Mouse (Mus musculus) heart, postnatal 36 days (tissue): ENCODE measurements around the gene Aoc1. TPM values are rescaled to one million over a fixed set of nuclear protein-coding genes. Genes with fewer than 3 reads are reported as not detected.

Source experiments
- DNase-seq, 2 experiments: peaks; one replicate each; pipeline ENCODE4 v3.0.0; 2021 to 2022
- intact Hi-C: fragments of 180-260 bp; cut with DNase I; formaldehyde crosslinking; loops from one replicate; pipeline ENCODE4 v1.15.1; 2025
- total RNA-seq, 2 experiments: library from RNA; stranded (reverse); gene quantifications; 2 replicates each; pipeline ENCODE4 v1.2.3; 2021

The Aoc1 gene
- not detected for total RNA-seq

DNA sequence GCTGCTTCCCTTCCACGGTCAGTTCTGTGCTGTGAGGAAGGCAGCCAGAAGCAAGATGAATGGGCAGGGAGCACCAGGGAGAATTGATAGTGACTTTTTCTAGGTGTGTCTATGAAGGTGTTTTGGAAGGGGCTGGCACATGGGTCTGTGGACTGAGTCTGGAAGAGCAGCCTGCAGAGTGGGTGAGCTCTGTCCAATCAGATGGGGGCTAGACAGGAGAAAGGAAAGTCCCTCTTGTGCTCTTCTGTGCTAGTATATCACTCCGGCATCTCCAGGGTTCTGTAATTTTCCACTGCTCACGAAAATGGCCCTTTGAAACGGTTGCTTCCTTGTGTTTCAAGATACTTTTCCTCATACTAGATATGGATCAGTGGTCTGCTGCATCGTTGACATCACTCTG, at the start of gene Aoc1:
Gene Aoc1, plus strand, starts transcription at position 301 of the 400 bp plus-strand sequence.
- DNase-seq = no peak
- intact Hi-C loops = no loop called here

DNA sequence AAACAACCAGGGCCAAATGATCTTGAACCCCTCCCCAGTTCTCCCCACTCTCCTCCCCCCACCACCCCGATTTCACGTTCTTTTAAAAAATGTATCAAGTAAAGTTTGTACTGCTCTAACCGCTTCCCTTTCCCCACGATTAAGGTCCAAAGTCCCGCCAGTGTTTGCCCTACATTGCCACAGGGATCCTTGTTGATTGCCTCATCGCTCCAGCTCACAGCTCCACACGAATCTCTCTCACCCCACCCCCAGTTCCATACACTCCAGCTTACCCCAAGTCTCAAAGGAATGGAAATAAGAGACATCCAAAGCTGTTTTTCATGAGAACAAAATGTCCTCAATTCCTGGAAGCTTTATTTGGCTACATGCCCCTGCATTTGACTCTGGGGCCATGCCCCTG, 47.7 kb upstream of the Aoc1 start:
- intact Hi-C loops = no loop called here
- no peak for DNase-seq

DNA sequence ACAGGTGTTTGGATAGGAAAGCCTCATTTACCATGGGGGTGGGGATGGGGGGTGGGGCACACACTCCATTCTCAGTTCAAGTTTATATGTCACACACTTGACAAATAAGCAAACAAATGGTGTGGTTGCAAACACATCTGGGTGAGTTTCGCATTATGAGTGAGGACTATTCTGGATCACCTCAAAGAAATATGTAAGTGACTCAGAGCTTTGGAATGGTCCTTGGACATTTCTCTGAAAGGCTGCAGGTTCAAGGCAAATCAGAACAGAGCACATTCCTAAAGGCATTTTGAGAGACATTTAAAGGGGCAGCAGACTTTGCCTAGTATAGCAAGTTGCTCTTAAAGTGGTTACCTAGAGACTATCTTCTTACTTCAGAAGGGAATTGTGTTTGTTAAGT, 43.7 kb upstream of the Aoc1 start:
- intact Hi-C loops = no loop called here

DNA sequence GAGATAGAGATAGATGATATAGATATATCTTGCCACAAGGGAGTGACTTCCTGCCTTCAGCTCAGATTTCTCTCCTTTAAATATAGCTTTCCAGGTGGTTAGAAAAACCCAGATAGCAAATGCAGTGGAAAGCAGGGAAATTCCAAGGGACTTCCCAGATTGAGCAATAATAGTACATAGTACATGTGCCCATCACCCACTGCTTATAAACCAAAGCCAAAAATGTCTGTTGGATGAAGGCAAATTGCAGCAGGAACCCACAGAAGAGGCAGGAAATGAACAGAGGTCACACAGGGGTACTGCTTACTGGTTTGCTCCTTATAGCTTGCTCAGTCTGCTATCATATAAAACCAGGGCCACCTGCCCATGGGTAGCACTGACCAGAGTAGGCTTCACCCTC, 43.0 kb upstream of the Aoc1 start:
- DNase-seq = no peak
- intact Hi-C loops = no loop called here

More for the DNA sequence above, 43.7 kb upstream of the Aoc1 start:
- DNase-seq = no peak

DNA sequence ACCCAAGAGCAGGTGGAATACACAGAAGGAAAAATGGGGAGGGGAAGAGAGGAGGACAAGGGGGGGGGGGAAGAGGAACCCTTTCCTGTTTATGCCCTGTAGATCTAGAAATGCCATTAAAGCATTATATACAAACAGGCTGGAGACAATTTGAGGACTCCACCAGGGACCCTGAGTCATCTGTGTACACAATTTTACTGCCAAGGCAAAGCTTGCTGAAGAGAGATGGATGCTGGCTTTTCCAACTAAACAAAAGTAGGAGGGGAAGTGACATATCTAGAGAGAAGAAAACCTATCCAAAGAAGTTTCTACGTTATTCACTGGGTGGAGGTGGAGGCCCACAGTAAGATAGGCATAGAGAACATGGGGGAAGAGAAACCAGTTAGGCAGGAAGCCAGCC, 42.5 kb upstream of the Aoc1 start:
- intact Hi-C loops = no loop called here
- DNase-seq = no peak

DNA sequence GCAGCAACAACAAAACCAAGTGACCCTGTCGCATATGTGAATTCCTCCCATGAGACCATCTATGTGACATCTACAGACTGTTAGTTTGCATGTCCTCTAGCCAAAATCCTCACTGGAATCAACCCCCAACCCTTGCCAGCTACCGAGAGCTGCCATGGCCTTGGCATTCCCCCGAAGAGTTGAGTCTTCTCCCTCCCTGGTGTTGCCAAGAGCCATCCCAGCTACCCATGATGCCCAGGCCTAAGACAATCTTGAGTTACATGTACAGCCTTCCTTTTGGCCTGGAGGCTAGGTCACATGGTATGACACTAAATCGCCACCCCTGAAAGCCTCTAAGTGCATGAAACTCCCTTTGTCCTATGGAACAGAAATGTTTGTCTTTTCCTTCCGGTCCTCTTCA, 41.6 kb upstream of the Aoc1 start:
- DNase-seq = no peak
- intact Hi-C loops = no loop called here

DNA sequence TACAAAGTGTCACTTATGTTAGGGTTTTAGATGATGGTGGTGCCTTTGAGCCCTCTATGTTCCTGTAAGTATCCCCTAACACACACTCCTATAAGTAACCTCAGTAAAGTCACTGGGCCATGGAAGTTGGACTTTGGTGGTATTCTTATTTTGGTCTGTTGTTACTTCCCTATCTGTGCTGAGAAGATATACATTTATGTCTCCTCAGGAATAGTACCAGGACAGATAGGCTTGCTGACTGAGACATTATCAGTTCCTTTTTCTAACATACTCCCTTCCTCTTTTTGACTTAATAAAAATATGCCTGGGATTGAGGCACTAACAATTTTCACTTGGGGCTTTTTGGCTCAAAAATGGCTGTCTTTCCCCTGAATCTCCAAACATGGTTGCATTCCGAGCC, 40.3 kb upstream of the Aoc1 start:
- intact Hi-C loops = no loop called here
- no peak for DNase-seq

DNA sequence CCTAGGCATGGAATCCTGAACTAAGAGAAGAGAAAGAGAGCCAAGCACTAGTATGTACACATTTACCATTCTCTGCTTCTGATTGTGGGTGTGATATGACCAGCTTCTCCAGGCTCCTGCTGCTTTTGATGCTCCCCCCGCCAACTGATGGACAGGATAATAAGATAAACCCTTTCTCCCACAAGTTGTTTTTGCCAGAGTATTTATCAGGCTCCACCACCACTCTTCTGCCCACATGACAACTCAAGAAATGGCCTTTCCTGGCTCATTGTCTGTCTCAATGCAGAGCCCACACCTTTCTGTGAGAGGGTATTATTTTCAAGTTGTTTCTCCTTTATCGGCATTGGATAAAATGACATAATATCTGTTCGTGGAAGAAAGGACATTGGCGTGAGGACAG, 39.2 kb upstream of the Aoc1 start:
- no peak for DNase-seq
- intact Hi-C loops = no loop called here

DNA sequence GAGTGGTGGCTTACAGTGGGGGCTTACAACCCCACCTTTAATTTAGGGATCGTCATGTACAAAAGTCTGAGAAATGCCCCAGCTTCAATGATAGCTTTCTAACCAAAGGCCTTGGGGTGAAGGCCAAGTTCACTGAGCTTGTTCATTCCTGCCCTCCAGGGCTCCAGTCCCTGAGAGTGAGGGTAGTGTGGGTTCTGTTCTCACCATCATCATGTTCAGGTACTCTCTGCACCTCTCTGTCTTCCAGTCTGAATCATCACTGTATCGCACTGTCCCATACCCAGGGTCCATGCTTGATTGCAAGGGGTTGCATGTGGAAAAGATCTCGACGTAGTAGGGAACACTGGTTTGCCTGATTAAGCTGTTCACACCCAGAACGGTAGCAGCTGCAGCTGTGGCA, 37.5 kb upstream of the Aoc1 start:
- no peak for DNase-seq
- intact Hi-C loops = no loop called here

DNA sequence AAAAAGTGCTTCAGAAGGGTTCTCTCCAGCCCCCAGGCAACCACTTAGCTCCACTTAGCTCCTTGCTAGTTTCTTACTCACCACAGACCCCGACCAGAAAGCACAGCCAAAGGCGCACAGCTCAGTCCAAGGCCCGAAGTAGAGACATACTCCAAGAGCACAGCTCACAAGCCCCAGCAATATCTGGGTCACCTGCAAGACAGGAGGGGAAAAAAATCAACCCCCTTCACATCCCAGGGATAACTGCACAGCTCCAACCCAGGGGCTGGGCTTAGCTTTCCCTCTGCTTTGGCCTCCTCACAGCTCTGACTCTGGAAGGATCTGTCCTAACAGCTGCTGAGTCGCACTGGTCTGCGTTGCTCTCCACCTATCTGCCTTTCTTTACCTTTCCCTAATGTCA, 36.5 kb upstream of the Aoc1 start:
- DNase-seq = no peak

DNA sequence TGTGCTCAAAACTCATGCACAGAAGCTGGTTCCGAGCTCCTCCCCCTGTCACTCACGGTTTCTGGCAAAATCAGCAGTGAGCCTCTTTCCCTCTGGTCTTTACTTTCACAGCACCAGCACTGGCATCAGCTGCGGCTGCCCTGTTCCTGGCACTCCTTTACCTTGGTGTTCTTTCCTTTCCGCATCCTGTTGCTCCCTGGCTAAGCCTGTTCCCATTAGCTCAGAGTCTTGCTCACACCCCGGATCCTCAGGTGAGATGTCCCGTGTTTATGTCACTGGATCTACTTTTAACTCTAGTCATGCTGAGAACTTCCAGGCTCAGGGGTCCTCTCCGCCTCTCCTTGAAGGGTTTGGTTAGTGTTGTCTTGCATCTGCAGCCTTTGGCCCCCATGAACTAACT, 35.2 kb upstream of the Aoc1 start:
- intact Hi-C loops = no loop called here
- DNase-seq = no peak

More for the DNA sequence above, 36.5 kb upstream of the Aoc1 start:
- intact Hi-C loops = no loop called here

DNA sequence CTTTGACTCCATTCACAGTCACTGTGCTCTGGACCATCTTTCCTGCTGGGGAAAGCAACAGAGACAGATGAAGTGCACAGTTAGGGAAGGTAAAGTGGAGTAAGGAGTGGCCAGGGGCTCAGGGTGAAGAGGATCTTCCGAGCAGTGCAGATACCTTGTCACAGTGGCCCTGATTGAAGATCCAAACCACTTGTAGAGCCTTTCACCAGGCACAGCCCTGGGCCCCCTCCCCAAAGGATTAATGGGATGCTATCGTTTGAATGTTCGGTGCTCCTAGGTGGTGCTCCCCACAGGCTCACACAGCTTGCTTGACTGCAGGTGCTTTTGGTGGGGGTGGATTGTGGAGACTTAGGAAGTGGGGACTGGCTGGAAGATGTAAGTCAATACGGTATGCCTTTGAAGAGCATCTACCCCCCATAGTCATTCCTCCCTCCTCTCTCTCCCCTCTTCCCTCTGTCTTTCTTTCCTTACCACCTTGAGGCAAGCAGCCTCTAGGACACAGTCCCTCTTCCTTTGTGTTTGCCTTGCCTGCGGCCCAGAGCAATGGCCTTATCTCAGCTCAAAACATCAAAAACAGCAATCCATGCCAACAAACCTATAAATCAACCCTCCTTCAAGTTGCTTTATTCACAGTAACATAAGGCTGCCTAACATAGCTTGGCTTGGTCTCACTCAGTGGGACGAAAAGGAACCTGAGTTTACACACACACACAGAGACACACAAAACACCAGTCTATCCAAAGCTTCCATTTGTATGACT, 34.2 kb upstream of the Aoc1 start:
- no peak for DNase-seq
- intact Hi-C loops = no loop called here

DNA sequence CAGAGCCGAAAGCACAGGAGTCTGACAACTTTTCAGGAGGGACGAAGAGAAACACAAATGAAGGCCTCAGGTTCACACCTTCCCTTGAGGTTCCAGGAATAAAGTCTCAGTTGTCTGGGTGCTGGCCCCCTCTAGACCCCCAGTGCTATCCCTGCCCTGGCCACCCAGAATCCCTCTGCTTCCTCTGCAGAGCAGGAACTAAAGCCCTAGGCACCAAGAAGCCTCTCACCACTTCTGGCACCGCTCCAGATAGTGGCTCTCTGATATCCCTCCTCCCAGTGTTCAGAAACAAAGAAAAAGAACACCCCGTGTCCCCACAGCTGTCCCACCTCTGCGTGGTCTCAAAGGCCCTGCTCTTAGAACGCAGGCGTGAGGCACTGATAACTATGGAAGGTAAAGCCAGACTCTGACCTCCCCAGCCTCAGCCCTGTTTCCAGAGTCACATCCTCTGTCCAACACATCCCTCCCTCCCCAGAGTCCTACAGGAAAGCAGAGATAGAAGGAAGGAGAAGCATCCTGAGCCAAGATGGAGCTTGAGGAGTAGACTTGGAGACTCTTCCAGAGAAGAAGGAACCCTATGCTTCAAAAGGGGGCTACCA, 32.2 kb upstream of the Aoc1 start, which contains the start of gene Tmem176a:
Gene Tmem176a, plus strand, starts transcription at position 549 of the 599 bp plus-strand sequence.
- DNase-seq = peak; percentile 55 to 57
- intact Hi-C loops = loop anchor here (2.0 kb wide), 1 partner anchor 18 kb away; no protein-coding TSS in a partner anchor

DNA sequence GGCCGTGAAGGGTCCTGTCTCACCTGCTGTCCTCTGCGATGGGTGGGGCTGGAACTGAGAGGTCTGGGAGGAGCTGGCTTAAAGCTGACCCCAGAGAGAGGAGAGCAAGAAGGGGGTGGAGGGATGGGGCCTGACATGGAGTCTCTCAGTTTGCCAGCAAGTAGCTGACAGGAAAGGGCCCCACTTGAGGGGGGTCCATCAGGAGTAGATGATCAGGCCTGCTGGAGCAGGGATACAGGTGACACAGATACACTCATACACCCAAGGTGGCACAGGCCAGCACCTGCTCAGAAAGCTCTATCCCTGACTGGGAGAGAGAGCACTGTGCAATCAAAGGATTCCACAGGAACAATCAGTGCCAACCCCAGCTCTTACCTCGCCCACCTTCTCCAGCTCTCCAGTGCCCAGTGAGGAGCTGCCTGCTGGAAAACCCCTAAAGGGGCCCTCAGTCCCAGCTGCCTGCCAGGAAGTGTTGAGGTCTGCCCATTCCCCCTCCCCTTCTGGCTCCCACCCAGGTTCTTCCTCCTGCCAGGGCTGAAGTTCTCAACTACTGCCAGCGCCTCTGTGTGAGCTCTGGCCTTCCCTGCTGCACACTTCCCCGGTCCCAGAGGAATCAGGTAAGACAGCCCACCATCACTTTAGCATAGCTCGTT, 31.6 kb upstream of the Aoc1 start, which contains the start of gene Tmem176b:
Gene Tmem176b, minus strand, starts transcription at position 524 of the 653 bp plus-strand sequence.
- intact Hi-C loops = loop anchor here (2.0 kb wide), 1 partner anchor 18 kb away; no protein-coding TSS in a partner anchor
- DNase-seq = peak; percentile 88 to 90

DNA sequence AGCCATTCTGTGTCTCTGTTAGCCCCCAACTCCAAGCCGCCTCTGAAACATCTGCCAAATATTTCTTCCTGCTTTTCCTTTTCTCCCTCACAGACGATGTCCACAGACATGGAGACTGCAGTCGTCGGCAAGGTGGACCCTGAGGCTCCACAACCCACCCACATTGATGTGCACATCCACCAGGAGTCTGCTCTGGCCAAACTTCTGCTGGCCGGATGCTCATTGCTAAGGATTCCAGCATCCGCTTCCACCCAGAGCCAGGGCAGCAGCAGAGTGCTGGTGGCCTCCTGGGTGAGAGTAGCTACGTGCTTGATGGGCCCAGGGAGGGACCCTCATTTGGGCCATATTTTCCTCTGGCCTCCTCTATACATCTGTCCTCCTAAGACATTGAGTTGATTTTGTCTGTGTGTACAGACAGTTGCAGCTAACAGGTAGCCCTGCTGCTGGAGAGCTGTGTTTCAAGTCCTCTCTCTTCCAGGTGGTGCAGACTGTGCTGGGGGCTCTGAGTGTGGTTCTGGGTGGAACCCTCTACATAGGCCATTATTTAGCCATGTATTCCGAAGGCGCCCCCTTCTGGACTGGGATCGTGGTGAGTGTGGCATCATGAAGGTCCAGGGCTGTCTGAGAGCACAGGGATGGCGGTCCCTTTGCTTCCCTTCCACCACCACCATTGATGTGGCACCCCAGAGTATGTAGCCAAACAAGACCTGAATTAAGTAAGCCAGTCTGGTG, 30.4 kb upstream of the Aoc1 start:
- DNase-seq = peak; percentile 44 to 59
- intact Hi-C loops = no loop called here

DNA sequence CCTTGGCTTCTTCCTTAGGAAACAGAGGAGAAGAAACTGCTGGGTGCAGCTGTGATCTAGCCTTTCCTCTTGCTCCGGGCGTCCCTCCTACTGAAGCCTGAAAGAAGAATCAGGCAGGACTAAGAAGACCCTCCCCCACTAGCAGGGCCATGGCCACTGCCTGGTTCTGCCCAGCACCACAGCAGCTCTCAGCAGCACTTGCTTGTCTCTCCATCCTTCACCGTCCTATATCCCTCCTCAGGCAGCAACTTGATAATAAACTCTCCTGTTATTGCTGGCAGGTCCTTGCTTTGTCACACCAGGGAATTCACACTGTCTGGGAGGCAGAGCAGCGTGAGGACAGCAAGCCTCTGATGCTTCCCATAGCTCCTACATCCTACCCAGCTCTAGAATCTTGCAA, 27.6 kb upstream of the Aoc1 start:
- intact Hi-C loops = no loop called here
- DNase-seq = no peak

DNA sequence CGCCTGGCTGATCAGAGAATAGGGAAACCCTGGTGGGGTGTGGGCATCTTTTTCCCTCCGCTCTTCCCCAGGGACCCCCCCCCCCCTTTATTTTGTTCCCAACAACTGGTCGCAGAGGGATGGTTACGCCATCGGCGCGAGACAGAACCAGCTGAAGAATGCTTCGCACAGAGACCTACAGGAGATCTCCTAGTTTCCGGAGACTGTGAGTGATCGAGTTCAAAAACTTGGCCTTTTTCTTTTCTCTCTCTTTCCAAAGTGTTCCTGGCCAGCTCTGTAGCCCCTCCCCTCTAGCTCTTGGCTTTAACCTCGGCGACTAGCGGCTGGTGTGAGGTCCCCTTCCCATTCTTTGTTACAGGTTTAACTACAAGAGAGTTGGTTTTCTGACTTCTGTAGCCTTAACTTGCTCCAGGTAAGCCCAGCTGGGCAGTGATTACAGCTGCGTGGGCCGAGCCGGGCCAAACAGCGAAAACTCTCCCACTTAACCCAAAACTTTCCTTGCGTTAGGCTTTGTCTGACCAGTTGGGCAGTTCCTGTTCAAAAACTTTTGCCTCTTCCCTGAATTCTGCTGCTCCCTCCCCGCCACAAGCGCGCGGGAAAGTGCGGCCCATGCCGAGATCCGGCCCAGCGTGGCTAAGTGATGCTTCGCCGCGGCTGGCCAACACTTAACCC, 20.7 kb upstream of the Aoc1 start:
- intact Hi-C loops = no loop called here

DNA sequence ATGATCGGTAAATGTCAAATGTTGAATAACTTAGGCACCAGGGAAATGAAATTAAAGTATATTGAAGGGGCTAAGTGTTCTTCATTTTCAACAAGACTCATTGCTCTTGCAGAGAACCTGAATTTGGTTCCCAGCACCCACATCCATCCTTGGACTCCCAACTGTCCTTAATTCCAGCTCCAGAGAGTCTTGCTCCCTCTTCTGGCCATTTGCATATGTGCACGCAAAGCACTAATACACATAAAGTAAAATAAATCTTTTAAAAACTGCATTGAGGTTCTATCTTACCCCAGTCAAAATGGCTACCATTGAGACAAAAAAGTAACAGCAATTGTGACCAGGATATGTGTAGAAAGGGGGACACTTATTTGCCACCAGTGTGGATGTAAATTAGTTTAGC, 18.5 kb upstream of the Aoc1 start:
- no peak for DNase-seq

More for the DNA sequence above, 20.7 kb upstream of the Aoc1 start:
- peak; percentile 49 to 64 for DNase-seq

DNA sequence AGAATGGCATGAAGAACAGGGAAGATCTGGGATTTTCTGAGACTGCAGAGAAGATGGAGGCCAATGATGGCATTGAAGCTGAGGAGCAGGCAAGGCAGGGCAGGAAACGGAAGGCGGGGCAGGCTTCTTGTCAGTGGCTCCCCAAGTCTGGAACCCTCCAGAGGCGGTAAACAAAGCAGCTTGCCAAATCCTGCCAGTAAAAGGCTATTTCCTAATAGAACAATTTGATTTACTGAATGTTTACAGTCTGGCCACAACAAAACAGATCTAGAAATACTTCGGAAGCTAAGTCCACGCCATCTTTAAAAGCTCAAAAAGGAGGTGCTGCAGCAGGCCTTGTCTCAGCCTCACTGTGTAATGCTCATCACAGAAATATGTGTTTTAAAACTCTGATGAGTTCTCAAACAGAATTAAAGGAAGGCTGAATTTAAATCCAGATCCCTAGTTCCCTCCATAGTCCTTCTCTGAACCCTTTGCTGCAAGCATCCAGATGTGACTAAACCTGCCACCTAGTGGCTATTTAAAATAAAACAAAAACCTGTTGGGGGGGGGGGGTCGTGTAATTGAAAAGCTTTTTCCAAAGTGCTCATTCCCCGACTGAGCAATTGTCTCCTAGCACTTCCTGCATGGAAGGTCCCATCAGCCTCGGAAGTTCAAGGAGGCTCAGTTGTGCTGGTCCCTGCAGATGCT, 14.9 kb upstream of the Aoc1 start:
- intact Hi-C loops = loop anchor here (1.0 to 5.0 kb wide), 3 partner anchors 17 to 210 kb away; partner anchors contain the start of genes Gimap8, Tmem176a and Tmem176b

More for the DNA sequence above, 18.5 kb upstream of the Aoc1 start:
- intact Hi-C loops = no loop called here

More for the DNA sequence above, 14.9 kb upstream of the Aoc1 start:
- no peak for DNase-seq
